Mouse (Mus musculus): ENCODE data around the gene Ccl11.

Gene Ccl11

GRCm38 (mm10) chr11:82047746-82048415, 9.7 kb upstream of the Ccl11 start:
- peak in 1 of 2 experiments; percentile 55 for DNase-seq (ENCODE audit: low spot score in 2 of 2)

DNA sequence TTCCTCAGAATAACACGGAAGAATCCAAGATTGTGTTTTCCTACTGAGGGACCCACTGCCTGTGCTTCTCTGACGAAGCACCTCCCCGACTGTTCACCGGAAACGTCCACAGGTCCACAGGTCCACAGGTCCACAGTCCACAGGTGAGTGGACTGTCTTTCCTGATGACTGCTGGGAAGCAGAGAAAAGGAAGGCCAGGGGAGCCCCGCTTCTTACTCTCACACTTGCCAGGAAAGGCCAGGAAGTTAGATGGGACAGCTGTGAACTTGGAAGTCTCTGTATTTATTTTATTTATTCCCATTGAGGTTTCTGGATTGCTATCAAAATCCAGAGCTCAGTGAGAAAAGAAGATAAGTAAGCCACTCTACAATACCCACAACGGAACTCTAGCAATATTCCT, 3.8 kb upstream of the Ccl11 start:
- no peak for DNase-seq (ENCODE audit: low spot score in 2 of 2)

- DNase-seq (ENCODE audit: low spot score in 2 of 2), result no peak
Measured at GRCm38 (mm10) chr11:82062226-82062625, 4.6 kb downstream of the Ccl11 start.

GRCm38 (mm10) chr11:82063454-82063853, 5.8 kb downstream of the Ccl11 start:
- DNase-seq (ENCODE audit: low spot score in 2 of 2), result no peak

- no peak for DNase-seq (ENCODE audit: low spot score in 2 of 2)
Measured at GRCm38 (mm10) chr11:82066953-82067571, 9.4 kb downstream of the Ccl11 start.

- DNase-seq (ENCODE audit: low spot score in 2 of 2), result no peak
Measured at GRCm38 (mm10) chr11:82071076-82071475, 13.5 kb downstream of the Ccl11 start.

- no peak for DNase-seq (ENCODE audit: low spot score in 2 of 2)
Measured at GRCm38 (mm10) chr11:82072374-82072773, 14.8 kb downstream of the Ccl11 start.

DNA sequence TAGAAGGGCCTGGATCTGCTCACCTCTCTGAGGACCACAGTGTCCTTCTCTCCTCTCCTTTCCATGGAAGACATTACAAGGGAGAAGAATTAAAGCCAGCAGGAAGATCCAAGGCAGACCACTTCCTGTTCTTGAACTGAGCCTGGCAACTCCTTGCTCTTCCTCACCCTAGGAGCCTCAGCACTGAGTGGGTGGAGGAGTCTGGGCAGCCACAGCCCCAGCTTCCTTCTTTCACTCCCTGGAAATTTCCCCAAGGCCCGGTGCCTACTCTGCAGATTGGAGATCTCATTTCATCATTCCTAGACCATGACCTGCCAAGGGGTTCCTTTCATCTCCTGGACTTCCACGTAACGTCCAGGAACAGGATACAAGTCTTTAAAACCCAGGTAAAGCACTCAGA, 15.4 kb downstream of the Ccl11 start:
- DNase-seq (ENCODE audit: low spot score in 2 of 2), result no peak

DNA sequence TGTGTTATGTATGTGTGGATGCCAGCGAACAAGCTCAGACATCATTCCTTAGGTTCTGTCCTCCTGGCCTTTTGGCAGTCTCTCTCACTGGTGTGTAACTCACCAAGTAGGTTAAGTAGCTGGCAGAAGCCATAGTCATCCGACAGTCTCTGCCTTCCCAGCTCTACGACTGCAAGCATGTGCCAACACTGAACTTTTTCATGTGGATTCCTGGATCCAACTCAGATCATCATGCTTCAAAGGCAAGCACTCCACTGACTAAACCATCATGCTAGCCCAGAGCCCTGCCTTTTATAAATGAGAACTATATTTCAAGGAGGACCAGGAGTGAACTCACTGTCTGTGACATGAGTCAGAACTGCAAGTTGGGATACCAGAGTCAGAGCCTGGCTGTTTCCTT, 16.1 kb downstream of the Ccl11 start:
- no peak for DNase-seq (ENCODE audit: low spot score in 2 of 2)

- no peak for DNase-seq (ENCODE audit: low spot score in 2 of 2)
Measured at GRCm38 (mm10) chr11:82077031-82077430, 19.4 kb downstream of the Ccl11 start.

DNA sequence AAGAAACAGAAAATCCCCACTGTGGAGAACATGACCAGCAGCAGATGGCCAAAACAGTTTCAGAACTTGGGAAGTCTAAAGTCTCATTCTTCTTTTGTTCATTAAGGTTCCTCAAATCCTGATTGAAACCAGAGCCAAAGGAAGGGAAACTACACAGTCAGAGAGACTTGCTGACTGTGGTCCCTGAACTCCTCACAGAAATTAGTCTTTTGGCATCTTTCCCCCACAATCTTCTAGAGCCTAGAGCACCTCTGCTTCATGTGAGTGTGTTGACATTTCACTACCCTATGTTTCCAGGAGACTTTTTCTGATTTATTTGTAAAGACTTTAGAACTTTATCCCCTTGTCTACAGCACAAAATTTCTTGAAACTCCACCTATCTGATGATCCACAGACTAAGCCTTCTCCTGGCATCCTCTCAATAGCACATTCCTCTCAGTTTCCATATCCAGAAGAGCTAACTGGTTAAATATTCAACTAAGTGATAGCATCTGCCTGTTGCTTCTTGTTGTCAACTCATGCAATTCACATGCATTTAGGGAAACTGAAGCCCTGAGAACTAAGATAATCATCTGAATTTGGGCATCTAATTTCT, 20.6 kb downstream of the Ccl11 start:
- DNase-seq (ENCODE audit: low spot score in 2 of 2), result no peak

GRCm38 (mm10) chr11:82080865-82081264, 23.2 kb downstream of the Ccl11 start:
- DNase-seq (ENCODE audit: low spot score in 2 of 2), result no peak

- no peak for DNase-seq (ENCODE audit: low spot score in 2 of 2)
Measured at GRCm38 (mm10) chr11:82084360-82084759, 26.7 kb downstream of the Ccl11 start.

DNA sequence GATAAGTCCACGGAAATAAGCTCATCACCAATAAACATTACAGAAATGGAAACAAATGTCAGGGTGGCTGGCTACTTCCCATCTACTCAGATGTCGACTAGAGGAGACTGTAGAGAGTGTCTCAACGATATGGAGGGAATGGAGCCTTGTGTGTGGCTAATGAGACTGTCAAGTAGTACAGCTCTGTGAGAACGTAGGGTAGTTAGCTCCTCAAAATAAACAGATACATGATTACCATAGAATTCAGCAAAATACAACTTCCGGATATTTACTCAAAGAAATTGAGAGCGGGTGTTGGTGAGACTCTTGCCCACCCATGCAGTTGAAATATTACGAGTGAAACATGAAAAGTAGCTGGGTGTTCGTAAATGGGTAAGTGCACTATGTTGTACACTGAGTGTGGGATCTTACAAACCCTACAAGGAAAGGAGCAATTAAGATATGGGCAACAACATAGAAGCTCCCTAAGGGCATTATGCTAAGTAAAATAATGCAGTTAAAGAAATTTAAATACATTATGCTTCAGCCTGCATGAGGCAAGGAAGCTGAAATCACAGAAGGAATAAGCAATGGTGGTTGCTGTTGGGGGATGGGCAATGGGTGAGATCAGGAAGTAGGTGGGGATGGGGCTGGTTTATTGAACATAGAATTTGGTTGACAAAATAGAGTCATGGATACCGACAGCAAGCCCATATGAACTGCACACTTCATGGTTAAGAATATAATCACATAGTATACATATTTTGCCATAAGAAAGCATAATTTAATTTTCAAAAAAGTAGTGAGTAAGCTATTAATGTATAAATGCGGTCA, 42.1 kb downstream of the Ccl11 start:
- no peak for DNase-seq (ENCODE audit: low spot score in 2 of 2)

DNA sequence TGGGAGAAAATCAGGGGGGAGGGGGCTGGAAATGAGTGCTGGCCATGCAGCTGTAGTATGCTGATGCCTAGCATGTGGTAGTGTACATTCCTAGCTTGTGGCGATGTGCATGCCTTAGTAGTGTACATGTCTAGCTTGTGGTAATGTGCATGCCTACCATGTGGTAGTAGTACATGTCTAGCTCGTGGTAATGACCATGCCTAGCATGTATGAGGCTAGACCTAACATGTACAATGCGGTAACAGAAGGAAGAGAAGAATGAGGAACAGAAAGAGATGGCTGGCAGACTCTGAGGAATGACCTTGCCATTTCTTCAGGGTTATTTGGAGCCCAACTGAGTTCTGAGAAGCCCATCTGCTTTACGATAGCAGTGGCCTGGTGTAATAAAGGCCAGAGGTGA, 43.5 kb downstream of the Ccl11 start:
- no peak for DNase-seq (ENCODE audit: low spot score in 2 of 2)

GRCm38 (mm10) chr11:82101529-82101928, 43.9 kb downstream of the Ccl11 start, which contains the start of gene Ccl12:
Gene Ccl12 (plus strand): TSS chr11:82101845.
- peak in 1 of 2 experiments; percentile 28 for DNase-seq (ENCODE audit: low spot score in 2 of 2)

DNA sequence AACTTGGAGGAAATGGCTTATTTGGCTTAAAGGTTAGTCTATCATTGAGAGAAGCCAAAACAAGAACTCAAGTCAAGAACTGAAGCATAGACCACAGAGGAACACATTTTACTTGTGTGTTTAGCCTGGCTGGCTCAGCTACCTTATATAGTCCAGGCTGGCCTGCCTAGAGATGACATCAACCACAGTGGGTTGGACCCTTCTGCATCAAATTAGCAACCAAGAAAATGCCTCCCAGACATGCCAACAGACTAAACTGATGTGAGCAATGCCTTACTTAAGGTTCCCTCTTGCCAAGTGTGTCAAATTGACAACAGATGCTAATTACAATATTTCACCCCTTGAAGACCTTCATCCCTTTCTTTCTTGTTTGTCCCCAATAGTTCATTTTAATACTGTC, 52.0 kb downstream of the Ccl11 start:
- no peak for DNase-seq (ENCODE audit: low spot score in 2 of 2)

- DNase-seq (ENCODE audit: low spot score in 2 of 2), result no peak
Measured at GRCm38 (mm10) chr11:82110372-82111248, 53.0 kb downstream of the Ccl11 start.
